Mouse (Mus musculus) left cerebral cortex, adult 11 months (tissue): Measurements from ENCODE around the gene Car7.
A peak's percentile ranks its signal among the peaks of the same experiment; 100 is the strongest.
"Not testable (repeated sequence)": the region's sequence is repeated elsewhere in the genome, so short reads cannot be mapped to it uniquely, and the experiment has no call there.

Experiments
- DNase-seq: peaks from one replicate; pipeline ENCODE4 v3.0.0; 2022; ENCODE audit warnings: low spot score

Car7 gene

GRCm38 (mm10) chr8:104569559-104569958 lies 35.1 kb downstream of the Car7 start:
- no peak for DNase-seq

- DNase-seq, result peak; percentile 66
Measured at GRCm38 (mm10) chr8:104570436-104571343, 36.2 kb downstream of the Car7 start.

GRCm38 (mm10) chr8:104576820-104577219 lies 42.3 kb downstream of the Car7 start:
- no peak for DNase-seq

GRCm38 (mm10) chr8:104577606-104578005 lies 43.1 kb downstream of the Car7 start:
- DNase-seq, result not testable (repeated sequence)

GRCm38 (mm10) chr8:104584522-104584921 lies 50.0 kb downstream of the Car7 start:
- no peak for DNase-seq

- DNase-seq, result no peak
Measured at GRCm38 (mm10) chr8:104590284-104590683, 55.8 kb downstream of the Car7 start.

- DNase-seq, result peak; percentile 90
Measured at GRCm38 (mm10) chr8:104591133-104591834, 56.8 kb downstream of the Car7 start, which contains the start of gene Pdp2. Gene Pdp2 (plus strand): TSS chr8:104591451.

- no peak for DNase-seq
Measured at GRCm38 (mm10) chr8:104591856-104592255, 57.4 kb downstream of the Car7 start.

GRCm38 (mm10) chr8:104592566-104592965 lies 58.1 kb downstream of the Car7 start:
- no peak for DNase-seq

- no peak for DNase-seq
Measured at GRCm38 (mm10) chr8:104593536-104594325, 59.2 kb downstream of the Car7 start.

GRCm38 (mm10) chr8:104594611-104595362 lies 60.3 kb downstream of the Car7 start:
- DNase-seq, result no peak

- DNase-seq, result no peak
Measured at GRCm38 (mm10) chr8:104595773-104596536, 61.5 kb downstream of the Car7 start.

- DNase-seq, result no peak
Measured at GRCm38 (mm10) chr8:104597656-104598055, 63.2 kb downstream of the Car7 start.

- no peak for DNase-seq
Measured at GRCm38 (mm10) chr8:104598496-104598895, 64.0 kb downstream of the Car7 start.
